Mouse (Mus musculus) small intestine, adult 2 months (tissue): ENCODE data around the gene Golga7b. TPM values are rescaled to one million over a fixed set of nuclear protein-coding genes. Genes with fewer than 3 reads are reported as not detected.

ENCODE experiments used
- H3K27ac ChIP-seq: fragments of 200-500 bp; 2 replicates; pipeline ENCODE4 v1.5.1; 2012; ENCODE audit warnings: low read depth, low read length, control low read depth, inconsistent platforms; ENCODE audit not compliant: insufficient read depth
- H3K27me3 ChIP-seq: fragments of 200-500 bp; 2 replicates; pipeline ENCODE4 v1.6.1; 2012; ENCODE audit warnings: mild to moderate bottlenecking, moderate library complexity, low read length, inconsistent platforms; ENCODE audit not compliant: control insufficient read depth, insufficient read depth
- H3K36me3 ChIP-seq: fragments of 200-500 bp; 2 replicates; pipeline ENCODE4 v1.6.1; 2012; ENCODE audit warnings: mild to moderate bottlenecking, low read length, control low read depth, inconsistent platforms; ENCODE audit not compliant: control insufficient read depth, insufficient read depth
- H3K4me1 ChIP-seq: fragments of 200-500 bp; 2 replicates; pipeline ENCODE4 v1.6.1; 2012; ENCODE audit warnings: low read length, inconsistent platforms, mixed read lengths; ENCODE audit not compliant: control insufficient read depth, insufficient read depth, insufficient read length
- H3K4me3 ChIP-seq: fragments of 200-500 bp; 2 replicates; pipeline ENCODE4 v1.5.1; 2012; ENCODE audit warnings: low read depth, mild to moderate bottlenecking, control low read depth, inconsistent platforms, low read length, moderate library complexity
- CTCF ChIP-seq: fragments of 200-500 bp; IDR thresholded peaks from 2 replicates; pipeline ENCODE4 v1.5.1; 2012; ENCODE audit warnings: low read depth, mild to moderate bottlenecking, control low read depth, inconsistent platforms, low read length, moderate library complexity, mixed read lengths; ENCODE audit not compliant: insufficient replicate concordance, insufficient read length; ENCODE audit errors: extremely low read depth
- POLR2A ChIP-seq: fragments of 200-500 bp; IDR thresholded peaks from 2 replicates; pipeline ENCODE4 v1.6.1; 2012; ENCODE audit warnings: low read depth, mild to moderate bottlenecking, control low read depth, inconsistent platforms, low read length, moderate library complexity
- WGBS: fragments of 180-500 bp; shearing (Covaris S2); methylation state at CpG from one replicate; pipeline ENCODE4 v1.1.7; 2018; 5-methylcytosine and 5-hydroxymethylcytosine counted together
- polyA plus RNA-seq: library from polyadenylated mRNA; depleted of rRNA; stranded (reverse); fragments of >200 nt; gene quantifications from 2 replicates; pipeline ENCODE4 v1.2.3, GENCODE M21; 2012

Golga7b gene
- polyA plus RNA-seq, 1 experiment: 0.63 TPM

DNA sequence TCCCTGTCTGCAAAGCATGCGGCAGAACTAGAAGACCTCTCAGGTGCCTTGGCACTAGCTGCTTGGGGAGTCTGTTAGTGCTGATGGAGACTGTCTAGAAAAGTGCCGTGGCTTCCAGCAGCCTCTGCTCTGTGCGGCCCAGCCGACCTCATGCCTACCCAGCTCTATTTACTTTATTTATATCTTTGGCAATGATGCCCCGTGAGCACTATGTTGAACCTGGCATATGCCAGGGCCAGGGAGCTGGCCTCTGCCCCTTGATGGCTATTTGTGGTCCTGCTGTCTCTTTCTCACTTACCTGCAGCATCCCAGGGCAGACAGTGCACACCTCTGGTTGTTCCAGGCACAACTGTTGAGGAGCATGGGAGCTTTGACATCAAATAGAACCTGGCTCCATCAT, 31.1 kb downstream of the Golga7b start:
- Histone ChIP-seq H3K4me3 (no peak overlapping the region), H3K4me1 (no peaks in the 10 kb centered on the region), H3K27me3 (no peaks in the 10 kb centered on the region), H3K27ac (no peak overlapping the region), H3K36me3 (no peaks in the 10 kb centered on the region)
- TF ChIP-seq CTCF: no peak
- no peak for TF ChIP-seq POLR2A
- WGBS: 46% methylated on average over 5 of the region's 5 CpGs

DNA sequence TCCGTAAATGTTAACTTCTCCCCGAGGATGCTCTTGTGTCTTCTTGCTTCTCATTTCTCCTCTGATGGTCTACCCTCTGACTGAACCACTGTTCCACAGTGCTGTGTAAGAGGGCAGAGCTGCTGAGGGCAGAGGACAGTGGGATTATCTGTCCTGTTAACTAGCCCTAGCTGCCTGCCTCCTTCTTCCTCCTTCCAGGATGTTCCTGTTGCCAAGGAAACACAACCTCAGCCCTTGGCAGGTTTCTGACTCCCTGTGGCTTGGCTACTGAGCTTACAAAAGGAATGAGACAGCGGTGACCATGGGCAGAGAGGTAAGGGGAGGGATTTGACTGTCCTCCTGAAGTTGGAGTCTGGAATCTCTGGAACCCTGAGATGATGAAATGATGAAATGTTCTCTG, 32.2 kb downstream of the Golga7b start:
- H3K4me3 ChIP-seq: no peak overlapping the region
- no peaks in the 10 kb centered on the region for H3K27me3 ChIP-seq
- 57% methylated on average over 3 of the region's 3 CpGs for WGBS
- H3K4me1 ChIP-seq: no peaks in the 10 kb centered on the region
- TF ChIP-seq POLR2A: no peak
- no peak for TF ChIP-seq CTCF
- H3K27ac ChIP-seq: no peak overlapping the region
- H3K36me3 ChIP-seq: no peaks in the 10 kb centered on the region

DNA sequence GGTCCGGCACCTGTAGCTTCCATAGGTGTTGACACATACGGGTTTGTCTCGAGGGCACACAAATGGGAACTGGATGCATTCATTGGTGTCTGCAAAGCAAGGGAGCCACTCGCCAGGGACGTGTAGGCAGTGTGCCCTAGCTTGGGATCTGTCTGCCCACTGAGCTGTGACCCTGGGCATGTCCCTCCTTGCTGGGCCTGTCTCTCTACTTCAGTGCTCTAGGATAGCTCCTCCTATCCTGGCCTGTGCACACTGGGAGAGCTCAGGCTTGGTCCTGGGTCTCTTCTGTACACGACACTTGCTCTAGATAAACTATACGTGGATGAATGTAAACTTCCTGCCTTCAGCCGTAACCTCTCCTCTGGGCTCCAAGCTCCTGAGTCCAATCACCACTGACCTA, 36.8 kb downstream of the Golga7b start:
- TF ChIP-seq POLR2A (no peak), CTCF (no peak)
- 64% methylated on average over 8 of the region's 8 CpGs for WGBS
- no peaks in the 10 kb centered on the region for H3K27me3 ChIP-seq
- no peak overlapping the region for H3K4me3 ChIP-seq
- no peaks in the 10 kb centered on the region for H3K4me1 ChIP-seq
- no peaks in the 10 kb centered on the region for H3K36me3 ChIP-seq
- no peak overlapping the region for H3K27ac ChIP-seq

DNA sequence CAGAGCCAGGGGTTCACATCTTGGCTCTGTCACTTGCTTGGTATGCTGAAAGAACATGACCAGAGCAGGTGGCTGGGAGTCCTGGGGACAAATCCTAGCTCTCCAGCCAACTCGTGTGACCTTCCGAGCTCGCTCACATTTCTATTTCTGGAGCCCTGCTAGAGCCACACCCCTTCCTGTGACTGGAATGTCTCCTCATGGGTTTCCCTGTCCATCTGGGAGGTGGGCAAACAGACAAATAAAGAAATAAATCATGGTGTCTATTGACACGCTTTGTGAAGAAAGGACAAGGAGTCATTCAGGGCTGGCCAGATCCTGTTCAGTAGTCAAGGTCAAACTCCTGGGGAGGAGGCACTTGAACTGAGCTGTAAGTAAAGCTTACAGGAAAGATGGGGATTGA, 41.0 kb downstream of the Golga7b start:
- 36% methylated on average over 4 of the region's 4 CpGs for WGBS
- TF ChIP-seq POLR2A (no peak), CTCF (no peak)

DNA sequence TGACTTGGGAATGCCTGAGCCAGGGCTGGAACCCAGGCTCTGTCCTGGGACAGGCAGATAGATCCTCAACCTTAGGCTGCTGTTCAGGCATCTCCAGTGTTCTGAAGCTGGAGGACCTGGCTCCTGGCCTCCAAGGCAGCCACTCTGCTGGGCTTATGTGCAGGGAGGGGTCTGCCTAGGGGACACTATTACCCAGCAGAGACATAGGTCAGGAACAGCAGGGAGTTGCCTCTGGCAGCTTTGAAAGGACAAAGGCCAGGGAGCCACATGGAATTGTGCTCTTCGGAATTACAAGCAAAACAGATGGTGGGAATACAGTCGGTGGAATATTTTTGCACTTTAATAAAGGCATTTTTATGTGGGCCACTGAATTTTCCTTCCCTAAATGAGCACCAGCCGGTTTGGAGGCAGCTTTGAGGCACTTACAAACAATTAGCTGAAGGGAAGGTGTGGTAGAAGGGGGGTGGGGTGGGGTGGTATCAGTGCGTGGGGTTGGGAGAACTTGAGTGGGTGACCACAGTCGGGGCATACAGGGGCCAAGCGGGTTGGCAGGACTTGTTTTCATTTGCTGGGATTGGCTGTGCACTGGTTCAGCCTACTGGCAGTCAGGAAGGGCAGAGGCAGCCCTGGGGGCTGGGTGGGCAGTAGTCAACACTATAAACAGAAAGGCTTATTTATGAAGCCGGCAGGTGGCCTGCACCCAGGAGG, 43.7 kb downstream of the Golga7b start:
- H3K36me3 ChIP-seq: no peaks in the 10 kb centered on the region
- 33% methylated on average over 7 of the region's 7 CpGs for WGBS
- no peak overlapping the region for H3K4me3 ChIP-seq
- no peak overlapping the region for H3K27ac ChIP-seq
- TF ChIP-seq POLR2A (no peak), CTCF (no peak)
- H3K4me1 ChIP-seq: no peaks in the 10 kb centered on the region
- H3K27me3 ChIP-seq: no peaks in the 10 kb centered on the region

More for the DNA sequence above, 41.0 kb downstream of the Golga7b start:
- Histone ChIP-seq H3K4me1 (no peaks in the 10 kb centered on the region), H3K27ac (no peak overlapping the region), H3K27me3 (no peaks in the 10 kb centered on the region), H3K36me3 (no peaks in the 10 kb centered on the region), H3K4me3 (no peak overlapping the region)

DNA sequence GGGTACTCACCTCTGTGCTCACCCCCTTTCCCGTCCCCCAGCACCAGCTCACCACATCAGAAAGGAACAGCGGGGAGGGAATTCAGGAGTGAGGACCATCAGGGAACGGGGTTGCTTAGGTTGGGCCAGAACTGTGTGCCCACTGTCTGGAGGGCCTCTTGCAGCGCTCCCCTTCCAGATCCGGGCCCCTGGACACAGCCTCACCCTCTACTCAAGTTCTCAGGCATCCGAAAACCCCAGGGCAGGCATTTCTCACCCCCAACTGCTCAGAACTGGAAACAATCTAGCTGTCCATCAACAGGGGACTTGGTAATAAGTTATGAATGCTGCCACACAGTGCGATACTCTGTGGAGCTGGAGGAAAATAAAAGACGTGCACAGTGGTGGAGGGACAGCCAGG, 44.7 kb downstream of the Golga7b start:
- Histone ChIP-seq H3K4me3 (no peak overlapping the region), H3K27ac (no peak overlapping the region), H3K36me3 (no peaks in the 10 kb centered on the region), H3K27me3 (no peaks in the 10 kb centered on the region), H3K4me1 (no peaks in the 10 kb centered on the region)
- no peak for TF ChIP-seq POLR2A
- TF ChIP-seq CTCF: no peak
- WGBS: 72% methylated on average over 8 of the region's 8 CpGs

DNA sequence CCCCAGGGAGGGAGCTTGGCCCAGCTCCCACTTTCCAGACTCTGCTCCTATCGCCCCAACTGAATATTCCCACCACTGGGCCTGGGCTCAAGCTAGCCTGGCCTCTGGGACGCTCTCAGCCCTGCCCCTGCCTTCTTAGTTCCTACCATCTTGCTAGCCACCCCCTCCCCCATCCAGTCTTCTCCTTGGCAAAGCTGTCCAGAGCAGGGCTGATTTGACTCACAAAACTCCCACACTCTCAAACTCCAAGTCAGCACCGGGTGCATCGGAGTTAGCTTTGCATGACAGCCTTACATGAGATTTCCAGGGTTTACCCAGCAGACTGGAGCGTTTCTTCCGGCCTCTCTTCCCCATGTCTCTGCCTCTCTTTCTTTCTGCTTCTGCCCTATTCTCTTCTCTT, 45.8 kb downstream of the Golga7b start:
- H3K27ac ChIP-seq: no peak overlapping the region
- TF ChIP-seq POLR2A (no peak), CTCF (no peak)
- 83% methylated on average over 6 of the region's 6 CpGs for WGBS

More for the DNA sequence above, 45.8 kb downstream of the Golga7b start:
- no peaks in the 10 kb centered on the region for H3K27me3 ChIP-seq
- H3K4me3 ChIP-seq: no peak overlapping the region
- no peaks in the 10 kb centered on the region for H3K36me3 ChIP-seq
- H3K4me1 ChIP-seq: no peaks in the 10 kb centered on the region
